Mouse (Mus musculus) heart, adult 2 months (tissue): ENCODE measurements around the gene Frg2f1.

Experiments used
- CTCF ChIP-seq: fragments of 200-600 bp; IDR thresholded peaks from 2 replicates; pipeline ENCODE4 v1.8.1; 2022; ENCODE audit warnings: antibody characterized with exemption, mild to moderate bottlenecking, moderate library complexity
- EP300 ChIP-seq: fragments of 200-500 bp; IDR thresholded peaks from 2 replicates; pipeline ENCODE4 v1.6.1; 2011; ENCODE audit warnings: low read depth, low read length, control low read depth; ENCODE audit not compliant: insufficient read depth
- POLR2A ChIP-seq: fragments of 200-500 bp; IDR thresholded peaks from 2 replicates; pipeline ENCODE4 v1.6.1; 2011; ENCODE audit warnings: mild to moderate bottlenecking, low read depth, low read length, control low read depth; ENCODE audit not compliant: insufficient read depth

GRCm38 (mm10) chr4:119537436-119537835, 1.9 kb downstream of the Frg2f1 start:
- TF ChIP-seq POLR2A = no peak
- no peak for TF ChIP-seq CTCF
- no peak for TF ChIP-seq EP300
